Mouse (Mus musculus): ENCODE measurements around the gene Ccnd3. TPM values are rescaled to one million over a fixed set of nuclear protein-coding genes. Genes with fewer than 3 reads are reported as not detected.

The Ccnd3 gene
- polyA plus RNA-seq, 1 experiment = 63.7 TPM

DNA sequence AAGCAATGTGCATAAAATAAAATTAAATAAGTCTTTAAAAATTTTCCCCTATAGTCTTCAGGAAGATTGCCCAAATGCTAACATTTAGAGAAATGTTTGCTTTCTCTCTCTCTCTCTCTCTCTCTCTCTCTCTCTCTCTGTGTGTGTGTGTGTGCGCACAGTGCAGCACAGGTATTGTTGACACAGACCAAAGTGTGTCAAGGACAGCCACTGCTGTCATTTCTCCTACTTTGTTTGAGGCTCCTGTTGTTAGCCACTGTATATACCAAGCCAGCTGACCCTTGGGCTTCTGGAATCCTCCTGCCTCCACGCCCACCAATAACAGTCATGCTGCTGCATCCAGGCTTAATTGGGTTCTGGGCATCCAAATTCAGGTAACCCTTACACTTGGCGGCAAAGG lies 33.2 kb downstream of the Ccnd3 start:
- WGBS = 71% methylated on average over 3 of the region's 3 CpGs
- no peak for DNase-seq (ENCODE audit: low read depth, low spot score)

DNA sequence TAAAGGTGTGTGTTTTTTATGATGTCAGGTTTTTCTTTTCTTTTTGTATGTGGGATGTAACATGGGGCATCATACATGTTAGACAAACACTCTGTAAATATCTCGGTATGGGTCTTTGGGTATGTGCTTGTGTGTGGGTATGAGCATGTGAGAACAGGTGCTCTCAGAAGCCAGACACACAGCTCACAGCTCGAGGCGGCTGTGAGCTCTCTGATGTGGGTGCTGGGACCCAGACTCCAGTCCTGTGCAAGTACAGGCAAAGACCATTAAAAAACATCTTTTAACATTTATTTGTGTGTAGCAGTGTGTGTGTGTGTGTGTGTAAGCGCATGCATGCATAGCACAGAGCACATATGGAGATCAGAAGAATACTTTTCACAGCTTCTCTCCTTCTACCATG lies 34.3 kb downstream of the Ccnd3 start:
- DNase-seq (ENCODE audit: low read depth, low spot score) = no peak
- WGBS = 87% methylated on average over 4 of the region's 4 CpGs

DNA sequence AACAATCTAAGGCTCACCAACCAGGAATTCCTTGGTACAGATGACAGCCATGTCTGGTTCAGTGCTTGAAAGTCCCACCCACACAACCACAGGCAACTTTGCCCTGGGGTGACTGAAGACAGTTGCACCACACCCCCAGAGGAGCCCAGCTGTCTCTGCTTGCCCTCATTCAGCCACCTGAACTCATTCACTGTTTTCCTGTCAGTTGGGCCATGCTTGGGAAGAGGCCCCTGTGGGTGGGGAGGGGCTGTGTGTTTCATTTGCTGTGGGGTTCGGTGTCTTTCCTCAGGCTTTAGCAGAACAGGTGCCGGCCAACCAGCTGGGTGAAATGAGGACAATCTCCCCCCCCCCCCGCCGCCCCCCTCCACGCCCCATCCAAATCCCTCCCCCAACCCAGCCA lies 37.2 kb downstream of the Ccnd3 start:
- DNase-seq (ENCODE audit: low read depth, low spot score) = no peak
- 12% methylated on average over 5 of the region's 5 CpGs for WGBS

DNA sequence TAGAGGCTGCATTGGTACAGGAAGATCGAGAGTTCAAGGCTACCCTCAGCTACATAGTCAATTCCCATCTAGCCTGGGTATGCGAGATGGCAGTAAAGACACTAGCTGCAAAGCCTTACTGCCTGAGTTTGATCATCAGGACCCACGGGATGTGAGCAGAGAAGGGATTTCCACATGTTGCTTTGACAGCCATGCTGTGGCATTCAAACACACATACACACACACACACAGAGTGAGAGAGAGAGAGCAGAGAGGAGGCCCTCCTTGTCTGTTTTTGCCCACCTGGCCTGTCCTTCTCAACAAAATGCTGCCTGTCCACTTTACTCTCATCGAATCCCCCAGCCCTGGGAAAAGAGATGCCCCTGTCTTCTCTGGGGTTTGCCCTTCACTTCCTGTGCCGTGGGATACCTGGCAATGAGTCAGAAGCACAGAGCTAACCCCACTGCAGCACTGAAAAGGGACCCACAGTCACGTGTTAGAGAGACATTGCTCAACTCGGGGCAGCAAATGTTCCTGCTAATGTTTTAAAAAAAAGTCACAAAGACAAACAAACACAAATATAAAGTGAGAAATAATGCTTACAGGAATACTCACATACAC lies 38.3 kb downstream of the Ccnd3 start:
- no peak for DNase-seq (ENCODE audit: low read depth, low spot score)
- WGBS = 70% methylated on average over 7 of the region's 7 CpGs

DNA sequence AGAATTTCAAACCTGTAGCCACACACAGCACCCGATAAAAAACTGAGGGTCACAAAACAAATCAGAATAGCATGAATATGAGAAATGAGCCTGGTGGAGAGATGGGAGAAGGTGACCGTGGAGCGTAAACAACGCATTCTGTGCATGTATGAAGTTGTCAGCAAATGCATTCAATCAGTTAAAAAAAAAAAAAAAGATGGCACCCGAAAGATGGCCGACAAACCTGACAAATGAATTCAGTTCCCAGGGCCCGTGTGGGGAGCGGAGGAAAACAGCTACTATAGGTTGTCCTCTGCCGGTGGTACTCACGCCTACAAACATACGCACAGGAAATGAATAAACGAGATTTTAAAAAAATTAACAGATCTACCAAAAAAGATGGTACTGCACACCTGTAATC lies 40.3 kb downstream of the Ccnd3 start:
- WGBS = 91% methylated on average over 12 of the region's 12 CpGs
- no peak for DNase-seq (ENCODE audit: low read depth, low spot score)

DNA sequence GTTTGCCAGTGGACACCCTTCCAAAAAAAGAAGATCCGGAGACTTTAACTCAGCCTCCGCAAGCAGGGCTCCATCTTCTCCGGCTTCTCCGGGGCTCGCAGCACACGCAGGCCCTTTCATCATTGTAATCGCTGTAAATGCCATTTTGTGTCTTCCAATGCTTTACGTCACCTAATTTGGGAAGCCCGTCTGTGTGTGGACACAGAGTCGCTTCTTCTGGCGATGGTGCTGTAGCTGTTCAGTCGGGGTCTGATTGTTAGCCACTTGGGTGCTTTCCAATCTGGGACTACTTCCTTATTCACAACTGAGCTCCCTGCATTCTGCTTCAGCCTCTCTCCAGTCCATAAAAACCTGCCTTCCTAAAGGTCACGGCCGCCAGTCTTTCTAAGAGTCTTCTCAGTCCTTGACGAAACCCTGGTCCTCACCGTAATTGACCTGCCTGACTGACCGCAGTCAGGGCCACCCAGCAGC lies 41.0 kb downstream of the Ccnd3 start:
- 65% methylated on average over 17 of the region's 17 CpGs for WGBS
- DNase-seq (ENCODE audit: low read depth, low spot score) = no peak

DNA sequence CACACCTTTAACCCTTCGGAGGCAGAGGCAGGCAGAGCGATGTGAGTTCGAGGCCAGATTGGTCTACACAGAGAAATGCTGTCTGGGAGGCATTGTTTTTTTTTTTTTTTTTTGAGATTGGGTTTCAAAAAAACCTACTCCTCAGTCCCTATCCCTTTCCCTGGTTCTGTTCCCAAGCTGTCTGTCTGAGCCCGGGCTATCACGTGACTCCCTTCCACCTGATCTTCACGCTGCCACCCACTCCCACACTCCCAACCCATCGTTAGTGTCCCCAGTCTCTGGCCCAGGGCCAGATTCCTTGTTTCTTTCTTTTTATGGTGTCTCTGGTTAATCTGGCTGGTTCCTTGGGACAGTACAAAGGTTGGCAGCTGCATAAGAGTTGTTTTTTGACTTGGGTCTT lies 46.2 kb downstream of the Ccnd3 start:
- no peak for DNase-seq (ENCODE audit: low read depth, low spot score)
- WGBS = 53% methylated on average over 7 of the region's 7 CpGs

DNA sequence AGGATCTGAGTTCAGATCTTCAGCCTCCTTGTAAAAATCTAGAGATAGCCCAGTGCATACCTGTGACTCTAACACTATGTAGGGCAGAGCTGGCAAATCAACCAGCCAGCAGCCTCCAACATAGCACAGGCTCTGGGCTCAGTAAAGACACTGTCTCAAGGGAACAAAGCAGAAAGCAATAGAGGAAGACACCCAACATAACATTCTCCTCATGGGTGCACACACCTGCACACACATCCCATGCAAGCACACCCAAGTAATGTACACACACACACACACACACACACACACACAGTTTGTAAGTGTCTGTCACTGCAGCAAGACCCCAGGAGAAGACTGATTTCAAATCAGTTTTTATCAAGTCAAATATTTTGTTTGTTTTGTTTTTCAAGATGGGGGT lies 48.1 kb downstream of the Ccnd3 start:
- DNase-seq (ENCODE audit: low read depth, low spot score) = no peak

DNA sequence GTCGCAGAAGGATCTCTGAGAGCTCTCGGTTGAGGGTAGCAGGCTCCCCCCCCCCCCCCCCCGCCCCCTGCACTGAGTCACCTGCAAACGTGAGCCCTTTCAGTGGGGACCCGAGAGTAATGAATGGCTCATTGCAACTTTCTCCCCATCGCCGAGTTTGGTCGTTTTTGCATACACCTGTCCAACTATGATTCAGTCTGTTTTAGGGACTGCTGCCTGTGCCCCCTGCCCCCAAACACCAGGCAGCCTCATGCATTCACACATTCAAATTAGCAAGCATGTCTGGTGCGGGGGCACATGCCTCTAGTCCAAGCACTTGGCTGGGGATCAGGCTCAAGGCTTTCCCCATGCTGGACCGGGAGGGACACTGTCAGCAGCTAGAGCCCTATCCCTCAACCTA lies 49.8 kb downstream of the Ccnd3 start:
- DNase-seq (ENCODE audit: low read depth, low spot score) = no peak
- WGBS = 76% methylated on average over 10 of the region's 10 CpGs

DNA sequence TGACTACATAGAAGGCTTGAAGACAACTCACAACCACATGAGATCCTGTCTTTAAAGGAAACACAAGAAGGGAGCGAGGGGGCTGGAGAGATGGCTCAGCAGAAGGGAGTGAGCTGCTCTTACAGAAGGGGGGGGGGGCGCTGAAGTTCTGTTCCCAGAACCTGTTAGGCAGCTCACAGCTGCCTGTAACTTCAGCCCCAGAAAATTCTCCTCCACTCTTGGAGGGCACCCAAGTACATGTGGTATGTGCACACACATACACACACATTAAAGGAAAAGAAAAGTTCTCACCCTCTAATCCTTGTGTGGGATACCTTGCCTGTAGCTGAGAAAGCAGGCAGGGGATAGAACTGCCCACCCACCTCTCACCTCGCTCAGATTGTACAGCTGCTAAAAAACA lies 52.3 kb downstream of the Ccnd3 start:
- 74% methylated on average over 3 of the region's 3 CpGs for WGBS

DNA sequence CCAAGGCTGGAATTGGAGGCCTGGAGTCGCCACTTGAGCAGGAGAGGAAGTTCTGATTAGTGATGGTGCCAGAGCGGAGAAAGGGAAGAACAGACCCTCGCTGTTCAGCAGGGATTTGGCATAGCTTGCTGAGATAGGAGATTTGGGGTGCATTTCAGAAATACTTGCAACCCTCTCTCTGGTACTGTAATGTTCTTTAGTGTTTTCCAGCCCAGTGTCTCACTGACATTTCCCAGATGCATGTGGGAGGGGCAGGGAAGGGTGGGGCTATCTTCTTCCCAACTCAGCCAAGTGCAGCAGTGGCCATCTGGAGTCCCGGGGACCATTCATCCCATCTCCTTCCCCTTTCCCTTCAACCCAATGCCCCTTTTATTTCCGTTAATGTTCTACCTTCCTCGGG lies 54.9 kb downstream of the Ccnd3 start:
- 57% methylated on average over 6 of the region's 6 CpGs for WGBS
- no peak for DNase-seq (ENCODE audit: low read depth, low spot score)

More for the DNA sequence above, 52.3 kb downstream of the Ccnd3 start:
- DNase-seq (ENCODE audit: low read depth, low spot score) = no peak

DNA sequence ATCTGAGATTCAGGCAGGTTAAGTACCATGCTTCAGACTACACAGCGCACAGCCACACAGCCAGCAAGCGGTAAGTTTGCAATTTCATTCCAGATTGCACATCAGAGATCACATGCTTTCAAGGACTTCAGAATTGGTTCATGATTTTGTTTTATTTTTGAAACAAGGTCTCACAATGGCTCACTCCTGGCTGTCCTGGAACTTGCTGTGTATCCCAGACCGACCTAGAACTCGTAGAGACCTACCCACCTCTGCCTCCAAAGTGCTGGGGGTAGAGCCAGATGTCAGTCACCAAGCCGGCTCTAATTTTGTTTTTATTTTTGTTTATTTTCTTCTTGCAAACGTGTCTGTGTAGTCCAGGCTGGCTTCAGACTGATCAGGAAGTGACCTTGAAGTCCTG lies 58.0 kb downstream of the Ccnd3 start:
- WGBS = 78% methylated on average over 6 of the region's 6 CpGs
- no peak for DNase-seq (ENCODE audit: low read depth, low spot score)

DNA sequence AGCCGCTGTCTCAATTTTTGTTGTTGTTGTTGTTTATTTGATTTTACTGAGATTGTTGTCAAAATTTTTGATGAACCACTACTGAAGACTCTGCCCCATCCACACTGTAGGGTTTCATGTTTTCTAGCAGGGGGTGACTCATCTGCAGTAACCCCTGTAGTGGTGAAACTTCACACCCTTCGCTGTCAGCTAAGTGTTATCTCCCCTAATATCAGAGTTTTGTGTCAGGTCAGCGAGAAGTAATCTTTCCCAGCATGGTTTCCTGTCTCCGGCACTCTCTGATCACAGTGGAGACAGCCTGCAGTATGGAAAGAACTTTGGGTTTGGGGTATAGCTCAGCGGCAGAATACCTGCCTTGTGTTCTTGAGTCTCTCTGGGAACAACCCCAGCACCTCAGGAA lies 59.8 kb downstream of the Ccnd3 start:
- no peak for DNase-seq (ENCODE audit: low read depth, low spot score)
- WGBS = 82% methylated on average over 5 of the region's 5 CpGs

DNA sequence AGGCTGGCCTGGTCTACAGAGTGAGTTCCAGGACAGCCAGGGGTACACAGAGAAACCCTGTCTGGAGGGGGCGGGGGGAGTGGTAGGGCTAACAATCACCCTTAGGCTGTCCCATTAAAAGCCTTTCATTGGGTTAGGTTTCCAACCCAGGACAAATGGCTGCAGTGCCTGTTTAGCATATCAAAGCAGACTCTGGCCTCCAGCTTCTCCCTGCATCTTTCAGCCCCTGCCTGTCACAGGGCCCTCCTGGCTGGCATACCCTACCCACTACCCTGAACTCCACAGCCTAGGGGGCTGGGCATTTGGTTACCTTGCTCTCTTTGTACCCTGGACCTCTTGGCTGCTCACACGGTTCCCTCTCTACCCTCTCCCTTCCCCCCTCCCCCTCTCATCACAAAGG lies 61.3 kb downstream of the Ccnd3 start:
- WGBS = 56% methylated on average over 2 of the region's 2 CpGs
- DNase-seq (ENCODE audit: low read depth, low spot score) = no peak

DNA sequence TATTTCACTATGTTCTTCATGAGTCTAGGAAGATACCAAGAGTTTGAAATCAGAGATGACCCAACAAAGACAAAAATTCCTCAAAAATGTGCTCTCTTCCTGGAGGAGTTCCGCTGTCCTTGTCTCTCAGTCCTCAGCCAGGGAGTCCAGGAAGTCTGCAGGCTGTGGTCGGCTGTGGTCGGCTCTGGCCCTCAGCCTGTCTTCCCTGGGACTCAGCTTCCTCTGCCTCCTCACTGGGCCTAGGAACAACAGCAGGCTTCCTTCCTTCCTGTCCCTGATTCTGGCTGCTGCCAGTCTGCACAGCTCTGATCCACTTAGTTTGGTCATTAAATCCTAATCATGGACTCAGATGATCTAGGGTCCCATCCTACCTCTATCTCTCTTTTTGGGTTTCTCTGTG lies 62.4 kb downstream of the Ccnd3 start:
- DNase-seq (ENCODE audit: low read depth, low spot score) = no peak
- WGBS = 73% methylated on average over 3 of the region's 3 CpGs

DNA sequence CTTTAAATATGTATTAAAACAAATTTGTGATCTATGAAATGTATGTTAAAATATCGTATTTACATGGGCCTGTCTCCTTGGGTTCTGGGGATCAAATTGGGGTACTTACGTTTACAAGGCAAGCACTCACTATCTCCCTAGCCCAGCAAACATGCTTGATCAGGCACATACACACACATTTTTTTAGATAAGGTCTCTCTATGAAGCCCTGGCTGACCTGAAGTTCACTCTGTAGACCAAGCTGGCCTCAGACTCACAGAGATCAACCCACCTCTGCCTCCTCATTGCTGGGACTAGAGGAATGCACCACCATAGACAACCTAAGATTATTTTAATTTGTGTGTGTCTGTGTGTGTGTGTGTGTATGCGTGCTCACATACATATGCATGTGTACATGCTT lies 63.5 kb downstream of the Ccnd3 start:
- WGBS = 95% methylated on average over 3 of the region's 3 CpGs
- no peak for DNase-seq (ENCODE audit: low read depth, low spot score)

DNA sequence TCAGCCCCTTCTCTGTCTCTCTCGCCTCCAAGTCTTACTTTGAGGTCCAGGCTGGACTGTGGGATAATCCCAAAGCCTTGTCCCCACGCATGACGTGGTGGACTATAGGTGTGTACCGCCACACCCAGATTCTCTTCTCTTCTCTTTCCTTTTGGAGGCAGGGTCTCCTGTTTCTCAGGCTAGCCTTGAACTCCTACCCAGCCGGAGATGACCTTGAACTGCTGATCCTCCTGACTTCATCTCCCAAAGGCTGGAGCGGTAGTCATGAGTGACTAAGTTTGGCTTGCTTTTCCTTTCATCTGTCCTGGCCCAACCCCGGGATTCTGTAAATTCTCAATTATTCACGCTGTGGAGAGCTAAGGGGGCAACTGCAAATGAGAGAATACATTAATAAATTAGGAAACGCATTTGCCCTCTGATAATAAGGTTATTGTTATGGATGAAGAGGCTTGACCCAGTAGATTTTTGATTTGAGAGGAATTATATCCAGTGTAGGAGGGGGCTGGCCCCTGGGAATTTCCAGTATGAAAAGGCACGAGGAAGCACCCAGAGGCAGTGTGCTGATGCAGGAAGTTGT lies 64.2 kb downstream of the Ccnd3 start:
- DNase-seq (ENCODE audit: low read depth, low spot score) = no peak
- 86% methylated on average over 10 of the region's 10 CpGs for WGBS

DNA sequence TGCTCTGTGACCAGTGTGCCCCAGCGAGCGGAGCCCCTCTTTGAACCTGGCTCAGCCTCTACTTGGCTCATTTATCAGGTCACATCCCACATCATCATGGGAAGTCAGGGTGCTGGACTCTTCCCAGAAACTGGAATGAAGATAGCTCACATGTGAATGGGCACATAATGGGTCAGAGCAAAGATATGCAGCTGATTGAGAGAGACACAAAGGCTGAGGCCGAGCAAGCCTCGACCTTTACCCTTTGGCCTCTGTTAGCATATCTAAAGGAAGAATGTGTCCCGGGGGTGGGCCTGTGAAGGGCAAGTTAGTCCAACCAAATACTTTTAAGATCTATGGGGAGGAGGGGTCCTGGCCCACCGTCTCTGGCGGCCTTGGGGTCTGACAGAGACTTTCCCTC lies 66.8 kb downstream of the Ccnd3 start:
- DNase-seq (ENCODE audit: low read depth, low spot score) = no peak
- WGBS = 66% methylated on average over 7 of the region's 7 CpGs

DNA sequence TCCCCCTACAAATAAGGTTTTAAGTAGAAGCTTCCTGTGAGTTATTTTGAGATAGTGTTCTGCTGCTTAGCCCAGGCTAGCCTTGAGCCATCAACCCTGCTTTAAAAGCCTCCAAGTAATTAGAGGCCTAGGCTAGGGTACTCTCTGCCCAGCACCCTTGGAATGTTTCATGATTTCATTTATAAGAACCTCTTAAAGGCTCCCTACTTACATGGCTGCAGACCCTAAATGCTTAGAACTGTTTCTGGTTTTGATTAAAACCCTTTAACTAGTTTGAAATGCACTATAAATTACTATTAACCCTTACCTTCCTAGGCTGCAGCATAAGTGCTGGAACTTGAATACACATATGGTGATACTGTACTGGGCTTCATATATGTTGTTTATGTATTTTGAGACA lies 67.6 kb downstream of the Ccnd3 start:
- no peak for DNase-seq (ENCODE audit: low read depth, low spot score)

DNA sequence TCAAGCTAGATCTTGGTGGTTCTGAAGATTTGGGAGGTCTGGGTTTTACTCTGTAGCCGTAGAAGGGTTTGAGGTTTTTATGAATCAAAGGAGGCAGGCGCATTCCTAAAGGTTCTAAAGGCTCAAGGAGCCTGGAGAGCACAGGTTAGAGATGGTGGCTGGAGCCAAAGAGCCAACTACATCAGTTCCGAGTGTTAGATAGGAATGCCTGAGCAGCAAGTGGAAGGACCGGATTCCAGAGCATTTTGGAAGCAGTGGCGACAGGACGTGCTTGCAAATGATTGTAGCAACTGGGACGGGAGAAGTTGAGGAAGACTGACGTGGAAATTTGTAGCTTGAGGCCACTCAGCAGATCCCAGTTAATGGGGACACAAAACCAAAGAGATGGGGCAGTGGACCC lies 69.2 kb downstream of the Ccnd3 start:
- 73% methylated on average over 8 of the region's 8 CpGs for WGBS
- no peak for DNase-seq (ENCODE audit: low read depth, low spot score)

DNA sequence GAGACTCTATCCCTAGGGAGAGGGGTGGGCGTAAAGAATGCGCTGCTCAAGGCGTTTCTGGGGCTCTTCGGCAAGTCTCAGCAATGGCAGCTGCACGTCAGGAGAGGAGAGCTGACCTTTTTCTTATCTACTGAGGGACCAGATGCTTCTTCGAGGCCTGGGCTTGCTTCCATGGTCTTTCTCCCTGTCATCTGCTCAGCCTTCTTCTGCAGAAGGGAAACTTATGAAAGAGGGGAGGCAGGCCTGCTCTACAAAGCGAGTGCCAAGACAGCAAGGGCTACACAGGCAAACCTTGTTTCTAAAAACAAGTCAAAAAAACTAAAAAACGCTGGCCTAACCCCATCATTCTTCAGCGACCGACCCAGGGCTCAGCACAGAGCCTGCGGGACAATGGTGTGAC lies 70.0 kb downstream of the Ccnd3 start:
- WGBS = 84% methylated on average over 11 of the region's 11 CpGs
- DNase-seq (ENCODE audit: low read depth, low spot score) = no peak

DNA sequence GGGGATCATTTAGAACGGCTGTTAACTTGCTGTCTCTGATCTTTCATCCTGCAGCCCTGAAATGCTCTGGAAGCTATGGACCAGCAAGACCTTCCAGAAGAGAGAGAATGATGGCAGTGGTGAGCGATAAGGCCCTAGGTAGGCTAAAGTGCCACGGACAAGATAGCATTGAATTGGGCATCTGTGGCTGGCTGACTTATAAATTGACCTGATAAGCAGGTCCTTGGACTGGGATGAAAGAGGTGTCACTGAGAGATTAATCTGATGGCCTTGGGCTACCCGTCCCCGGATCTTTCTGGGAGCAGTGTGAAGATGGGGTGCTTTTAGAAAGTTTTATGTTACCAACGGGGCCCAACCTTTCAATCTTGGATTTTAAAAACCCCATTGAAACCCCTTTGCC lies 73.8 kb downstream of the Ccnd3 start:
- no peak for DNase-seq (ENCODE audit: low read depth, low spot score)
- WGBS = 91% methylated on average over 6 of the region's 6 CpGs
